ENCODE assay signal across 7 mouse cellular contexts in the genomic region with DNA sequence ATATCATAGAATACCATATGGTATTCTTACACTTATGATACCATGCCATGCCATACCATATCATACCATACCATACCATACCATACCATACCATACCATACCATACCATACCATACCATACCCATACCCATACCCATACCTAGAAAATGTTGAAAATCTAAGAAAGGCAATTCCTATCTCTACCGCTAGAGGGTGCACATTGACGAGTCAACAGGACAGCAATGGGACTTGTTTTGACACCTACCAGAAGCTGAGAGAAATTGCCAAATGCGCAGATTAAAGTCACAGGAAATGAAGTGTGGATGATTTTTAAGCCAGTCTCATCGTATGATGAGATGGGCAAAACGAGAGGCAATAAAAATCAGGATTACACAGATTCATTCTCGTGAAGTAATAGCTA.
DNase-seq lines count a peak whose midpoint lies in the region; ATAC-seq and TF ChIP-seq lines count a peak whose summit lies in the region.

No protein-coding gene starts in this region.

- H3K4me2 ChIP-seq in hindbrain, postnatal 0 days (ENCODE audit: low read depth, low read length), result no peak overlapping the region
- no peak overlapping the region for H3K4me2 ChIP-seq in hindbrain, embryonic 13.5 days

- H3K9me3 ChIP-seq in hindbrain, postnatal 0 days (ENCODE audit: low read length), result no peaks in the 10 kb centered on the region
- H3K9me3 ChIP-seq in hindbrain, embryonic 13.5 days, result no peaks in the 10 kb centered on the region

- no peaks in the 10 kb centered on the region for H3K36me3 ChIP-seq in hindbrain, postnatal 0 days (ENCODE audit: insufficient read depth, low read length)
- H3K36me3 ChIP-seq in hindbrain, embryonic 13.5 days, result no peaks in the 10 kb centered on the region

- peak; percentile 57 for DNase-seq in hindbrain, postnatal 0 days (ENCODE audit: low spot score)
- DNase-seq in thymus, postnatal 14 days, result peak; percentile 3
- DNase-seq in thymus, postnatal 36 days, result no peak
- DNase-seq in embryo, embryonic 10.5 days (ENCODE audit: low spot score), result peak; percentile 80
- DNase-seq in yolk sac, embryonic 10.5 days (ENCODE audit: low spot score), result no peak
- no peak for DNase-seq in spleen, adult 18-20 months

- 37% methylated on average over 6 of the region's 6 CpGs for WGBS in hindbrain, postnatal 0 days
- WGBS in hindbrain, embryonic 13.5 days, result 37% methylated on average over 6 of the region's 6 CpGs

- peak; percentile 80 for TF ChIP-seq CTCF in hindbrain, postnatal 0 days (IDR thresholded peaks at IDR 0.05; ENCODE audit: low read depth)

- H3K4me3 ChIP-seq in hindbrain, postnatal 0 days (ENCODE audit: low read length), result no peak overlapping the region
- H3K4me3 ChIP-seq in hindbrain, embryonic 13.5 days, result no peak overlapping the region

- ATAC-seq in hindbrain, postnatal 0 days, result 0 out of 2 replicates have a peak, but pooled peaks have one; percentile 24
- ATAC-seq in hindbrain, embryonic 13.5 days (ENCODE audit: low FRiP score), result no peak

- no peak overlapping the region for H3K27ac ChIP-seq in hindbrain, postnatal 0 days
- no peak overlapping the region for H3K27ac ChIP-seq in hindbrain, embryonic 13.5 days

- H3K9ac ChIP-seq in hindbrain, postnatal 0 days (replicated peaks; ENCODE audit: low read length), result no peak overlapping the region
- H3K9ac ChIP-seq in hindbrain, embryonic 13.5 days, result no peak overlapping the region

- no peaks in the 10 kb centered on the region for H3K4me1 ChIP-seq in hindbrain, postnatal 0 days (ENCODE audit: insufficient read depth, low read length)
- no peaks in the 10 kb centered on the region for H3K4me1 ChIP-seq in hindbrain, embryonic 13.5 days (replicated peaks)

- H3K27me3 ChIP-seq in hindbrain, postnatal 0 days (ENCODE audit: insufficient read depth, low read length), result no peaks in the 10 kb centered on the region
- H3K27me3 ChIP-seq in hindbrain, embryonic 13.5 days, result no peaks in the 10 kb centered on the region

Comparison
In these comparisons a context has a peak if more than half of its experiments do, and no peak if none do; other contexts are left out.
1. DNase-seq: peak in hindbrain, postnatal 0 days (single experiment), thymus, postnatal 14 days (single experiment) and embryo, embryonic 10.5 days (single experiment); none in thymus, postnatal 36 days (0 of 2), yolk sac, embryonic 10.5 days (single experiment) and spleen, adult 18-20 months (0 of 2).